Mouse (Mus musculus) limb, embryonic 12.5 days (tissue): ENCODE measurements around the gene Rnf145. TPM values are rescaled to one million over a fixed set of nuclear protein-coding genes. Genes with fewer than 3 reads are reported as not detected.

Experiments
- ATAC-seq: fragments of 200-750 bp; cut with Nextera tagmentation; 2 replicates; pipeline ENCODE4 v1.8.0; 2017; ENCODE audit warnings: low read depth, moderate TSS enrichment; ENCODE audit not compliant: insufficient number of reproducible peaks, insufficient read depth, low FRiP score, low TSS enrichment
- H3K27ac ChIP-seq: fragments of 300-500 bp; sonication (generic); 2 replicates; pipeline ENCODE4 v1.5.1; 2016; ENCODE audit warnings: mild to moderate bottlenecking, moderate library complexity
- H3K27me3 ChIP-seq: fragments of 300-500 bp; sonication (generic); 2 replicates; pipeline ENCODE4 v1.6.1; 2016; ENCODE audit warnings: mild to moderate bottlenecking, moderate library complexity
- H3K36me3 ChIP-seq: fragments of 300-500 bp; sonication (generic); 2 replicates; pipeline ENCODE4 v1.6.1; 2016; ENCODE audit warnings: mild to moderate bottlenecking, moderate library complexity
- H3K4me1 ChIP-seq: fragments of 300-500 bp; sonication (generic); replicated peaks from 2 replicates; pipeline ENCODE4 v1.6.1; 2016
- H3K4me2 ChIP-seq: fragments of 300-500 bp; sonication (generic); 2 replicates; pipeline ENCODE4 v1.6.1; 2016; ENCODE audit warnings: mild to moderate bottlenecking, moderate library complexity
- H3K4me3 ChIP-seq: fragments of 300-500 bp; sonication (generic); replicated peaks from 2 replicates; pipeline ENCODE4 v1.5.1; 2016; ENCODE audit warnings: mild to moderate bottlenecking
- H3K9ac ChIP-seq: fragments of 300-500 bp; sonication (generic); replicated peaks from 2 replicates; pipeline ENCODE4 v1.6.1; 2016; ENCODE audit warnings: mild to moderate bottlenecking, moderate library complexity
- H3K9me3 ChIP-seq: fragments of 300-500 bp; sonication (generic); 2 replicates; pipeline ENCODE4 v1.6.1; 2016; ENCODE audit warnings: mild to moderate bottlenecking, moderate library complexity
- WGBS: fragments of 180-500 bp; shearing (Covaris S2); methylation state at CpG from one replicate; pipeline ENCODE4 v1.1.7; 2016; 5-methylcytosine and 5-hydroxymethylcytosine counted together
- polyA plus RNA-seq: library from polyadenylated mRNA; unstranded; fragments of >200 nt; fragmentation: Nextera tagmentation; extraction: Ambion mirVana; gene quantifications from 2 replicates; pipeline ENCODE4 v1.2.1, GENCODE M21; 2016

Rnf145 gene
- polyA plus RNA-seq, 1 experiment from 2014 or later, result 91.5 TPM

DNA sequence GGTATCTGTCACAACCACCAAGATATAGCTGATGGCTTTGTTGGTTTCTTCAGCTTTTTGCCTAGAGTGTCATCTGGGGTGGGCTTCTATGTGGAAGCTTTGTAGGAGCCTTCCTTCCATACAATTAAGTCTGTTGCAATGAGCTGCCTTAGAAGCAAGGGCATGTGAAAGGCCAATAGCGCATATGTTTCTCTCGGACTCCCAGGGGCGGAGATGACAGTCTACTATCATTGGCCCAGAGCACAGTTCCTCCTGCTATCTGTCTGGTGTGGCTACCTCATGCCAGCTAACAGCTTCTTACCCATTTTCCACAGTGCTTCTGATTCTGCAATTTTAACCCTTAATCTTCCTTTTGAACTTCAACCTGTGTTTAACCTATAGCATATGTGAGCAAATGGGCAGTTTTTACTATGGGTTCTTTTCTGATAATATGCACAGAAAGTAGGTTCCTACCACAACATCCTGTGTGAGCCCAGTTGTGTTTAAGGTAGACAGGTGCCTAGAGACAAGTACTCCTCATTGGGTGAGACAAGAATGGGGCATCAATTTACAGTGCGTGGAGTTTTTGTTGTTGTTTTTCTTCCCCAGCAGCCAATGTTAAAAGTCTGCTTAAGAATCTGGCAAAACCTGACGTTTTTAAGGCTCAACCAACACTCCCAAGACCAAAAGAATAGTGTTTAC is 24.0 kb upstream of the Rnf145 start:
- Histone ChIP-seq H3K27ac (no peak overlapping the region), H3K27me3 (no peaks in the 10 kb centered on the region), H3K4me1 (0 out of 2 replicates have a peak, but pooled peaks cover 5% of the 10 kb centered on the region), H3K4me2 (no peak overlapping the region), H3K9me3 (no peaks in the 10 kb centered on the region), H3K4me3 (no peak overlapping the region), H3K36me3 (no peaks in the 10 kb centered on the region), H3K9ac (no peak overlapping the region)
- 78% methylated on average over 5 of the region's 5 CpGs for WGBS
- no peak for ATAC-seq

DNA sequence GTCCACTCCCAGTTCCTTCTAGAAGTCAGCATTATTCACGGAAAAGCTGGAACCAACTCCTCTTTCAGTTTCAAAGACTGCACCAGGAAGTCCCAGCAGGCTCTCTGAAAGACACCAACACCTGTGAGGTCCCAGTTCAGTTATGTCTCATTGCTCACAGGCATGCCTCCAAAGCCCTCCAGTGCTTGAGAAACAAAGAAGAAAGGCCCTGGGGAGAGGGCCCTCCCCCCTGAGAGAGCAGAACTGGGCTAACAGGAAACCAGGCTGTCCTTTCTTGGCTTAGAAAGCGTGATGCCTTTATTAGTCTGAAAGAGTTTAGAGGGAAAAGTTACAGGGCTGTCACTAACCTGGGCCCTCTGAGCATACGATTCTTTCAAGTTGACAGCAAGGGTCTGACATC is 22.5 kb upstream of the Rnf145 start:
- Histone ChIP-seq H3K36me3 (no peaks in the 10 kb centered on the region), H3K4me2 (no peak overlapping the region), H3K4me3 (no peak overlapping the region), H3K4me1 (0 out of 2 replicates have a peak, but pooled peaks cover 5% of the 10 kb centered on the region), H3K9ac (no peak overlapping the region), H3K27ac (no peak overlapping the region), H3K27me3 (no peaks in the 10 kb centered on the region), H3K9me3 (no peaks in the 10 kb centered on the region)
- 63% methylated on average over 3 of the region's 3 CpGs for WGBS
- no peak for ATAC-seq

- H3K36me3 ChIP-seq, result no peaks in the 10 kb centered on the region
- WGBS, result 69% methylated on average over 13 of the region's 13 CpGs
Observed at GRCm38 (mm10) chr11:44498412-44499272, 20.1 kb upstream of the Rnf145 start.

DNA sequence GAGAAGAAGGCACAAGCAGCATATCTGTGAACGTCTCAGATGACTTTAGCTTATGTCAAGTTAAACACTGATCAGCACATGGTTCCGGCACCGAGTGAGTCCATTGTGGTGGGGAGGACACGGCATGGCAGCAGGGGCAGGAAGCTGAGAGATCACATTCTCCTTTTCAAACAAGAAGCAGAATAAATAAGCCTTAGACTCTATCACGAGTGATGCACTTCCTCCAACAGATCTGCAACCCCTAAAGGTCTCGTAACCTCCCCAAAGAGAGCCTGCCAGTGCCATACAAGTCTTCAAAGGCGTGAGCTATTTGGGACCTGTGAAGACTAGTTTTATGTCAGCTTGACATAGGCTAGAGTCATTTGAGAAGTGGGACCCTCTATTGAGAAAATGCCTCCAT is 17.8 kb upstream of the Rnf145 start:
- ATAC-seq, result no peak
- no peaks in the 10 kb centered on the region for H3K9me3 ChIP-seq
- H3K36me3 ChIP-seq, result no peaks in the 10 kb centered on the region
- H3K9ac ChIP-seq, result no peak overlapping the region
- H3K4me2 ChIP-seq, result no peak overlapping the region
- H3K27me3 ChIP-seq, result no peaks in the 10 kb centered on the region
- H3K4me1 ChIP-seq, result 0 out of 2 replicates have a peak, but pooled peaks cover 5% of the 10 kb centered on the region
- 88% methylated on average over 7 of the region's 7 CpGs for WGBS
- no peak overlapping the region for H3K4me3 ChIP-seq
- no peak overlapping the region for H3K27ac ChIP-seq

More at GRCm38 (mm10) chr11:44498412-44499272, 20.1 kb upstream of the Rnf145 start:
- Histone ChIP-seq H3K4me2 (no peak overlapping the region), H3K9me3 (no peaks in the 10 kb centered on the region), H3K4me1 (0 out of 2 replicates have a peak, but pooled peaks cover 5% of the 10 kb centered on the region), H3K9ac (no peak overlapping the region), H3K4me3 (no peak overlapping the region), H3K27me3 (no peaks in the 10 kb centered on the region), H3K27ac (no peak overlapping the region)
- no peak for ATAC-seq

DNA sequence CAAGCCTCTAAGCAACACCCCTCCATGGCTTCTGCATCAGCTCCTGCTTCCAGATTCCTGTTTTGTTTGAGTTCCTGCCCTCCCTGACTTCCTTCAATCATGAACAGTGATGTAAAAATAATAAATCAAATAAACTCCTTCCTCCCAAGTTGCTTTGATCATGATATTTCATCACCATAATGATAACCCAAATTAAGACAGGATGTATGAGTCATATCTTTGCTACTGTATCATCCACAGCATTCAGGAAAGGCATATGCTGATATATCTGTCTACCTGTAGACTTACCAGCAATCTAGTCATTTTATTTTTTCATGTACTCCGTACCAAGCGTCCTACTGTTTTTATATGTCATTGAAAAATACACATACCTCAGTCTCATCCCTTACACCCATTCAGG is 17.3 kb upstream of the Rnf145 start:
- Histone ChIP-seq H3K9me3 (no peaks in the 10 kb centered on the region), H3K27ac (no peak overlapping the region), H3K9ac (no peak overlapping the region), H3K4me1 (no peaks in the 10 kb centered on the region), H3K27me3 (no peaks in the 10 kb centered on the region), H3K4me3 (no peak overlapping the region), H3K4me2 (no peak overlapping the region), H3K36me3 (no peaks in the 10 kb centered on the region)
- WGBS, result 92% methylated on average over 2 of the region's 2 CpGs
- ATAC-seq, result no peak

- Histone ChIP-seq H3K9me3 (no peaks in the 10 kb centered on the region), H3K4me2 (no peak overlapping the region), H3K27ac (no peak overlapping the region), H3K36me3 (no peaks in the 10 kb centered on the region), H3K9ac (no peak overlapping the region), H3K27me3 (no peaks in the 10 kb centered on the region), H3K4me1 (no peaks in the 10 kb centered on the region), H3K4me3 (no peak overlapping the region)
- WGBS, result 34% methylated on average over 5 of the region's 5 CpGs
- no peak for ATAC-seq
Observed at GRCm38 (mm10) chr11:44502931-44503330, 15.8 kb upstream of the Rnf145 start.

DNA sequence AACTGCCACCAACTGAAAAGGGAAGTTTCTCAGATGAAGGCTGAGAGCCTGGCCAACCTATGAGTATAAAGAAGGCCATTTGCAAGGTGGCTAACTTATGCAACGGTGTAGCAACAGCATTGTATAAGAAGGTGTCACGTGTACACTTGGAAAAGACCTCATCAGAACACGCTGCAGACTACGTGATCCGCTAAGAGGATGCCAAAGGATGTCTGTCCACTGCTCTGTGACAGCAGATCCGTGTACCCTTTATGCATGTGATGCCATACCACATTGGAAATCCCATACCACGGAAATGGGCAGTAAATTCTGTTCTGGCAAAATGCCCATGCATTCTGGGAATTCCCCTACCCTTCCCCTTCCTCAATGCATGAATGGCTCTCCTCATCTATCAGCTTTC is 14.6 kb upstream of the Rnf145 start:
- Histone ChIP-seq H3K36me3 (no peaks in the 10 kb centered on the region), H3K4me1 (no peaks in the 10 kb centered on the region), H3K4me3 (no peak overlapping the region), H3K4me2 (no peak overlapping the region), H3K9me3 (no peaks in the 10 kb centered on the region), H3K9ac (no peak overlapping the region), H3K27me3 (no peaks in the 10 kb centered on the region), H3K27ac (no peak overlapping the region)
- ATAC-seq, result no peak
- 87% methylated on average over 7 of the region's 7 CpGs for WGBS

GRCm38 (mm10) chr11:44504761-44505160 is 14.0 kb upstream of the Rnf145 start:
- no peaks in the 10 kb centered on the region for H3K36me3 ChIP-seq
- no peak for ATAC-seq
- no peak overlapping the region for H3K4me2 ChIP-seq
- 78% methylated on average over 3 of the region's 3 CpGs for WGBS
- no peak overlapping the region for H3K9ac ChIP-seq
- H3K4me3 ChIP-seq, result no peak overlapping the region
- H3K4me1 ChIP-seq, result no peaks in the 10 kb centered on the region
- H3K27ac ChIP-seq, result no peak overlapping the region
- H3K27me3 ChIP-seq, result no peaks in the 10 kb centered on the region
- no peaks in the 10 kb centered on the region for H3K9me3 ChIP-seq

DNA sequence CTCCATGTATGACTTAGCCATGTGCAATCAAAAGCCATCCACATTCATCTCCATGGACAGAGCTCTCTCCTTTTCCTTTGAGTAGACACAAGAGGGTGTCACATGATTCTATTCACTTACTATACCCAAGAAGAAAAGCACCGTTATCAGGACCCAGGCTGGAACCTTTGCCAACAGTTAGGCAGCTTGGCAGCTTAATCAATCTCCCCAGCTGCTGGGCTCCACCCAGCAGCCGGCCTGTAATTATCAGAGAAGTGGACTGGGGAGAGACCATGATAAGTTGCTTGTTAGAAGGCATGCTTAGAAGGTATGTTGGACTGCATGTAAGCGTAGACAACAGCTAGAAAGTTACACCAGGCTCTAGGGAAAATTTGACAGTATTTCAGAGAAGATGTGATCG is 9.9 kb upstream of the Rnf145 start:
- WGBS, result 75% methylated on average over 4 of the region's 4 CpGs
- H3K4me1 ChIP-seq, result no peaks in the 10 kb centered on the region
- no peak overlapping the region for H3K9ac ChIP-seq
- no peak overlapping the region for H3K27ac ChIP-seq
- no peak overlapping the region for H3K4me3 ChIP-seq
- H3K4me2 ChIP-seq, result no peak overlapping the region
- H3K27me3 ChIP-seq, result no peaks in the 10 kb centered on the region
- no peak for ATAC-seq
- H3K9me3 ChIP-seq, result no peaks in the 10 kb centered on the region
- no peaks in the 10 kb centered on the region for H3K36me3 ChIP-seq

DNA sequence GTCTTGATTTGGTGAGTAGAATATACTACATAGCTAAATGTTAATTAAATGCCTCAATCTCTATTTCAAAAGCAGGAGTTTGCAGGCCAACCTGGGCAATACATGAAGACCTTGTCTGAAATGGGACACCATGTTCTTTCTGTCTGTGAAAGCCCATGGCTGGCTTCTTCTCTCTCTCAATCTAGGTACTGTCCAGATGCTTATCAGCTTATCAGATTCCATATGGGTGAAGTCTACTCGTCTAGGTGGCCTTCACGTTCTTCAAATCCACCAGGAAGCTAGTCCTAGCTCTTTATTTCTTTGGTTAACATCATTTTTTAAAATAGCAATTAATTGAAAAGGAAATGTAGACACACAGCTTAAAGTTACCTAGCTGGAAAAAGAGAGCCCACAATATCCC is 8.9 kb upstream of the Rnf145 start:
- WGBS, result 83% methylated on average over 2 of the region's 2 CpGs
- Histone ChIP-seq H3K9ac (no peak overlapping the region), H3K36me3 (no peaks in the 10 kb centered on the region), H3K27ac (no peak overlapping the region), H3K4me3 (no peak overlapping the region), H3K4me2 (no peak overlapping the region), H3K4me1 (no peaks in the 10 kb centered on the region), H3K9me3 (no peaks in the 10 kb centered on the region), H3K27me3 (no peaks in the 10 kb centered on the region)
- ATAC-seq, result no peak

DNA sequence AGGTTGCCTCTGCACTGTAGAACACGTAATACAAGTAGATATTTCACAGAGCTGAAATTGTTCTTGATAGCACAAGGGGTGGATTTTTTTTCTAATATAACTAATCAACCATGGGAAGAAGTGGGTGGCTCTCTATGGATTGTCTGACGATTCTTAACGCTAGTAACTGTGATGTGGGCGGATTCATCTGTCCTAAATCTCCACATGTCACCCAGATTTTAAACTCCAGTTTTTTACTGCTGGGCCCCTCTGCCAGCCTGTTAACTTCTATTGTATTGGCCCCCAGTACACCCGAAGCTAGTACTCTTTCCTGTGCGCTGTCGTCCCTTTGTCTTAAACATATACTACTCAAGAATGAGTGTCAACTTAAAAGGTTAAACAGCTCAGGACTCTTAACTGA is 8.4 kb upstream of the Rnf145 start:
- H3K4me3 ChIP-seq, result no peak overlapping the region
- ATAC-seq, result no peak
- H3K4me1 ChIP-seq, result no peaks in the 10 kb centered on the region
- H3K27ac ChIP-seq, result no peak overlapping the region
- H3K36me3 ChIP-seq, result no peaks in the 10 kb centered on the region
- H3K9ac ChIP-seq, result no peak overlapping the region
- H3K4me2 ChIP-seq, result no peak overlapping the region
- H3K9me3 ChIP-seq, result no peaks in the 10 kb centered on the region
- WGBS, result 86% methylated on average over 7 of the region's 7 CpGs
- no peaks in the 10 kb centered on the region for H3K27me3 ChIP-seq
